Mouse (Mus musculus) induced T-regulatory cell, adult 2 months (primary cell): ENCODE results near the gene Kpnb1.
"Not testable (repeated sequence)": the region's sequence is repeated elsewhere in the genome, so short reads cannot be mapped to it uniquely, and the experiment has no call there.

Experiments
- DNase-seq: peaks from one replicate; pipeline ENCODE4 v3.0.0-alpha.2; 2012; ENCODE audit warnings: low read depth

Gene Kpnb1

DNA sequence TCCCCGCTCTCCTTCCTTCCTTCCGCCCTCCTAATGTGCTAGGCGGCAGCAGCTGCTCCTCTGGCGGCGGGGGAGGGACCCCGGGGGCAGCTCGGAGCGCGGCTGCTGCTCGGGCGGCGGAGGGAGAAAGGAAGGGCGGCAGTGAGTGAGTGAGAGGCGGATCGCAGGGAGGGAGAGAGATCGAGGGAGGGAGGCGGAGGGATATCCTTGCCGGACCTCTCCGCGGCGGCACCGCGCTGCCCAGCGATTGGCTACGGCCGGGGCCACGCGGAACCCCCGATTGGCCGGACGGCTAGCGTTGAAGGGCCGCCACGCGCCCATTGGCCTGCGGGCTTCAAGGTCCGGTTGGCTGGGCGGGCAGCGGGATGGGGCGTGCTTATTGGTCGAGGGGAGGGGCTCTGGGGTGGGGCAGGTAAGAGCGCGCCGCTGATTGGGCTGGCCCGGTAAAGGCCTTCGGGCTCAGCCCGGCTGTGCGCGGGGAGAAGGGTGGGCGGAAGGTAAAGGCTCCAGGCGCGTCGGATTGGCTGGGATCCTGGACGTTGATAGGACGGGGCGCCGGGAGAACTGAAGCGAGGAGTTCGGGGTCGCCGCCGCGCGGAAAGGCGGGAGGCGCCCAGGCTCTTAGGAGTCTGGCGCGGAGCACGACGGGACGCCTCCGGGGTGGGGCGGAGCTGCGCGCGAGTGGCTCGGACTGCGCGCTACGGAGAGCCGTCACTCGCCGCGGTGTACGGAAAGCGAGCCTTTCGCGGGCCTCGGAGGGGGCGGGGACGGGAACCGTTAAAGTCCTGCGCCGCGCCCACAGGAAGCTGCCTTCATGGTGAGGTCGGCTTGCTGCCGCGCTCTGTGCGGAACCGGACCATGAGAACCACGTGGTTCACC, at the start of gene Kpnb1:
Gene Kpnb1, minus strand, starts transcription at position 118 of the 879 bp plus-strand sequence.
- peak; percentile 98 for DNase-seq

DNA sequence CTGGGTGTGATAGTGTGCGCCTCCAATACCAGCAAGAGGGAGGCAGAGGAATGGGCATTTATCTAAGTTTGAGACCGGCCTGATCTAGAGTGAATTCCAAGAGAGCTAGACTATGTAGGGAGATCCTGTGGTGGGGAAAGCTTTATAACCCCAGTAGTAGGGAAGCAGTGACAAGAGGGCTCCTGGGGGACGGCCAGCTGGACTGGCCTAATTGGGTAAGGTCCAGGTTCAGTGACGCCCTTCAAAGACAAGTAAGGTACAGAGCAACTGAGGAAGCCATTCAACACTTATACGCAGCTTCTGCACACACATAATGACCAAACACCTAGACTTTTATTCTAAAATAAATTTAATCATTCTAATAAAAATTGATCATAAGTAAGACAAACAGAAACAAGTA, 44.8 kb upstream of the Kpnb1 start:
- DNase-seq, result no peak

DNA sequence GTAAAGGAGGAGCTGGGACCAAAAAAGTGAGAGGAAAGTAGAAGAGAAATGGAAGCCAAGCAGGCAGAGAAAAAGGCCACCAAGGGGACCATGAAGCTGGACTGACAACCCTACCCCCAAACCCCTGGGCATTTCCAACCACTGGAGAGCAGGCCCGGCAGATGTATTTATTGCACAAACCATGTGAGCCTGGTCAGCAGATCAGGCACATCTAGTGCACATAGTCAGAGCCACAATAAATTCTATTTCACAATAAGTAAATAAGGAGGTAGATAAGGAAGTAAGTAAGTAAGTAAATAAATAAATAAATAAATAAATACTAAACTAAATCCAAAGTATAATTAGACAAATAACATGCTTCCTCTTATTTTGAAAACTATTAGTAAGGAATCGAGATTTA, 41.7 kb upstream of the Kpnb1 start:
- no peak for DNase-seq

DNA sequence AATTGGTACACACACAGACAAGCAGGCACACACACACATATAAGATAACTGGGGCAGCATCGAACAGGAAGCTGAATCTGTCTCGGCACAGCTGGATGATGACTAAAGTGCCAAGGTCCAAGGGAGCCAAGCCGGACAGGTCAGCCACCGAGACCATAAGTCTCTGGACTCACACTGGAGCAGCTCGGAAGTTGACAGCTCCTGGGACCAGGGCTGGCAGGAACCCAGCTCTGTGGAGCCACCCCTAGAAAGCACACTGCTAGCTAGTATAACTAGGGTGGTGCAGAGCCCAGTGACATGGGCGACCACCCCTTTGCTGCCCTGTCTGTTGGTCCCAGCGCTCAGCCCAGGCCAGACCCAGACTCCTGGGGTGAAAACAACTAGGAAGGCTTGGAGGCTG, 41.3 kb upstream of the Kpnb1 start:
- DNase-seq, result no peak

DNA sequence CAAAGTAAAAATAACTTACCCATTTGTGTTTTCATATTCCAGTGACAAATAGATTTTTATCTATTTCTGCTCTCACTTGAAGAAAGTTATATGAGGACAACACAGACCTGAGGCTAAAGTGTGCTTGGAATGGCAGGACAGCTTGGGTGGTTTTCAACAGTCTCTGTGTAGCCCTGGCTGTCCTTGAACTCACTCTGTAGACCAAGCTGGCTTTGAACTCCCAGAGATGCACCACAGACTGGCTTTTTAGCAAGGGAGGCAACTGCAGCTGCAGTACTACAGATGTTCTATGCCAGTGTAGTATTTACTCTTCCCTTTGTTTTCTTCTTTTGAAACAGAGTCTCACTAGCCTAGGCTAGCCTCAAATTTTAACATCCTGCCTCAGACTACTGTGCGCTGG, 38.5 kb upstream of the Kpnb1 start:
- no peak for DNase-seq

DNA sequence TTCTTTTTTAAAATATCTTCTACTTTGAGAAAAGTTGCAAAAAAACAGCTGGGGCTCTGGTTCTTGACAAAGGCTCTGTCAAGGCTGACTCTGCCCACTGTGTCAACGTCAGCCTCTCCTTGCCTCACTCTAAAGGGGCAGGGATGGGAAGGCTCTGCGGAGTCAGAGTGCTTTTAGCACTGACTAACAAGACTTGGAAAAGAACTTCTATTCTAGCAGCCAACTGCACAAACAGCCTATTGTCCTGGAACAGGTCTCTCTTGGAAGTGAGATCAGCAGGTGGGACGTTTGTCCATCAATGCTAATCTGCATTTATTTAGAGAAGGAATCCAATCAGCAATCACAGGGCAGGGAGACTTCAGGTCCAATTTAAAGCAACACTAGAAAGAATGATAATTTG, 35.8 kb upstream of the Kpnb1 start:
- DNase-seq, result no peak

DNA sequence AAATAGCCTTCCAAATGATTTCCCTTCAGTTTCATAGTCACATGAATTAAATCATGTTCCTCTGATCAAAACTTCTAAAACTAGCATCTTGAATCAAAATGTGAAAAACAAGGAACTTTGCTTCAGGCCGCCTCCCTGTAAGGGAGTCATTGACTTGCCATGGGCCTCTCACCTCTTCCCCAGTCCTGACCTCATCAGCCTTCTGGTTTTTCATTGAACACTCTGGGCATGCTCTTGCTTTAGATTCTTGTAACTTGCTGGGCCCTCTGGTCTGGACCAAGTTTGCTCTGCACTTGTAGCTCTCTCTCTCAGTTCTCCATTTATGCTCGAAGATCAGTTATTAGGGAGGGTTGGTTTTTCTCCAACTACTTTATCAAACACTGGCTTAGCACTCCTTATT, 33.9 kb upstream of the Kpnb1 start:
- DNase-seq, result no peak

DNA sequence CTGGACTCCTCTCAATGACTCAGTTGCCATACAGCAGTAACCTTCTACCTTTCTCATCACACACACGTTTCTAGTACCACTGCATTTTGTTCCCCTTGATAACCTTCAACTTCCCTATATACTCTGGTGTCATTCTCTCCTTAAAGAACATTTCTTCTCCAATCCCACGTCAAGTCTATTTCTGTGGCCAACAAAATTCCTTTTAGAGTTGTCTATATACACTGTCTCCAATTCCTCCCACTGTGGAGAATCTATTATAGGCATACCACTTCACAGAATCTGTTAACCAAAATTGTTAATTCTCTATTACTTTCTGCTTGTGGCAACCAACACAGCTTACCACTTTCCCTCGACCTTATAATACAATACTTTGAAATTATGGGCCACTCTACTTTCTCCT, 32.5 kb upstream of the Kpnb1 start:
- no peak for DNase-seq

DNA sequence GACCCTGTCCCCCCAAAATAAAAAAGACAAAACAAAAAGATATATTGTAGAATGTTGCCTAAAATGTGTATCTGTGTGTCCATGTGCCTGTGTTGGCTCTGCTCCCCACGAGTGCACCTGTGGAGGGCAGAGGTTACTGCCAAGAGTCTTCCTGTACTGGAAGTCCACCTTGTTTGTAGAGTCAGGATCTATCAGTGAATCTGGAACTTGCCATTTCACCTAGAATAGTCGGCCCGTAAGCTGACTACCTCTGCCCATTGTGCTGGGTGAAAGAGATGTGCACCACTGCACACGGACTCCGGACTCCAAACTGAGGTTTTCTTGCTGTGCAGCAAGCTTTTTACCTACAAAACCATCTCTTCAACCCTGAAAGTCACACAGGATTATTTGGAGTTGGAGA, 26.7 kb upstream of the Kpnb1 start:
- no peak for DNase-seq

DNA sequence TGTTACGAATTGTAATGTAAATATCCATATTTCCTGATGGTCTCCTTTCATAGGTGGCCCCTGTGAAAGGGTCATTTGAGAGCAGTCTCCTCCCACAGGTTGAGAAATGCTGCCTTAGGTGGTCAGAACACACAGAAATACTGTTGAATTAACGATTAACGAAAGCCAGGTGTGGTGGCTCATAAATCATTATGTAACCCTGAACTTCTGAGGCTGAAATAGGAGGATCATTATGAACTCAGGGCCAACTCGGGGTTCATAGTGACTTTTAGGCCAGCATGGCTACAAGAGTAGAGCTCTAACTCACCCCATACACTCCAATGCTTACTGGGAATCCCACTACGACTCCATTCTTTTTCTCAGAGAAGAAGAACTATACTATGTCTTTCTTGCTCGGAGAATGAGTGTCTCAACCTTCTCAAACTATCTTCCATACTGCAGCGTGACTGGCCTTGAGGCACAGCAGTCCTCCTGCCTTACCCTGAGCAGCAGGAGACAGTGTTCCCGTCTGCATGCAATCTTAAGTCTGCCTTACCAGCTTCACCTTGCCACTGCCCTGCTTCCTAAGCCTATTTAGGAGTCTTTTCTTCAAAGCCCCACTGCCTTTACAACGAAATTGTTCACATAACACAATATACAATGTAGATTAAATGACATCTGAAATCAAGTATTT, 23.2 kb upstream of the Kpnb1 start:
- no peak for DNase-seq

DNA sequence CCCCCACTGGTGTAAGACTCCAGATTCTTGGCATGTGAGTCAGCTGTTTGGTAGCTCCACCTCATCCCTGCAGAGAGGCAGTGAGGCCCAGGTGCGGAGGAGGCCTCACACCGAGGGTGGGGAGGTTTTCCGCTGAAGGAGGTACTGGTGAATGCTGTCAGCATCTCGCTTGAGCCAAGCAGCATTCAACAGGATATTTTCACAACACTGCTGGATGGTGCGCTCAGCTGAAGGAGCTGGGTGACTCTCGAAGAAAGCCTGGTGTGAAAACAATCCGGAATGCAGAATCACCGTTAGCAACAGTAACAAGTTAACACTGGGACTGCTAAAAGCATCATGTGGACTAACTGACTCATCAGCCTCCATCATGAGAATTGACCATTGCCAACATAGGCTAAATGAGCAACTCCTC, 19.3 kb upstream of the Kpnb1 start:
- DNase-seq, result no peak

DNA sequence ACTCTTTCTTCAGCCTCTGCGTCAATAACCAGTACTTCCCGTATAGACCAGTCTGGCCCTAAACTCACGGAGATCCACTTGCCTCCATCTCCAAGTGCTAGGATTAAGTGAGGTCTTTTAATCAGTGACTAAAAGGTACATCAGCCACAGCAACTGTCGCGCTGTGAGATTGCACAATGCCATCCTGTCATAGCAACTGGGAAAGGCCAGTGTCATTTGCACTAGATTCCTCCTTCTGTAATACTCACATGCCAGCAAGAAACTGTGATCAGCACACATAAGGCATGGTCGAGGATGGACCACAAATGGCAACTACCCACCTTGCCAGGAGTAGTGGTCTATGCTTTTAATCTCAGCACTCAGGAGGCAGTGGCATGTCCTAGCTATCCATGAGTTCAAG, 11.8 kb upstream of the Kpnb1 start:
- DNase-seq, result no peak

DNA sequence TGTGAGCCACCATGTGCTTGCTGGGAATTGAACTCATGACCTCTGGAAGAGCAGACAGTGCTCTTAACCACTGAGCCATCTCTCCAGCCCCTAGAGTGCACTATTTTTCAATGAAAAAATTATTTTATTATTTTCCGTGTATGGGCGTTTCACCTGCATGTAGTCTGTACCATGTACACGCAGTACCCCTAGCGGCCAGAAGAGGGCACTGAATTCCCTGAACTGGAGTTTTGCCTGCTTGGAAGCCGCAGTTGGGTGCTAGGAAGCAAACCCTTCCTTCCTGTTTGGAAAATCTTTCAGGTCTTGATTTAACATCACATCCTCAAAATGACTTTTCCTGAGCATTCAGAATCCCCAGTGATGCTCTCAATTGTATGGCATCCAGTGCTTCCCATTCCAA, 10.9 kb upstream of the Kpnb1 start:
- DNase-seq, result peak; percentile 82

DNA sequence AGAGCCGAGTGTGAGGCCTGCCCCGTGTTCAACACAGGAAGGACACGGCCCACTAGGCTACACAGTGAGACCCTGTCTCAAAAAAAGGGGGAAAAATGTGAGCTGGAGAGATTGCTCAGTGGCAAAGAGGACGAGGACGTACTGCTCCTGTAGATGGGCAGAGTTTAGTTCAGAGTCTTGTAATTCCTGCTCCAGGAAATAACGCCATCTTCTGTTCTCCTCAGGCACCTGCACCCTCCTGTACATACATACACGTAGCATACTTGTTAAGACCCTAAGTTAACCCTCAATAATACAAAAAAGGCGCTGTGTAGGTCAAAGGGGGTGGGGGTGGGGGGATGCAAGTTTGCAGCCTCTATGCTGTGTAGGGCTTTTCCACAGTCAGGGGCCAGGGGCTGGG, 9.3 kb upstream of the Kpnb1 start:
- DNase-seq, result no peak

DNA sequence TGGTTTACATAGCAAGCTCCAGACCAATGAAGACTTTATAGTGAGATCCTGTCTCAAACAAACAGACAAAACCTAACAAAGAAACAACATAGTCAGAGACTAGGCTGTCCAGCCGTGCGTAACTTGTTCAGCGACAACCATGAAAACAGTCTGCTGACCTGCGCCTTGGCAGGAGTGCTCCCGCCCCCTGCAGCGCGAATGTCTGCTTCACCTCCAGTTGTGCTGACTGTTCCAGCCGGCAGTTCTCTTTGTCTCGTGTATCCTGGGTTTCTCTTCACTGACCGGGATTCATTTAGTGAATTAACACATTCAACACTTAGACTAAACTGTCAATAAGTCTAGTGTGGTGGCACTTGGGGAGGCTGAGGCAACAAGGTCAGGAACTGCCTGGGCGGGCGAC, 8.9 kb upstream of the Kpnb1 start:
- DNase-seq, result no peak

DNA sequence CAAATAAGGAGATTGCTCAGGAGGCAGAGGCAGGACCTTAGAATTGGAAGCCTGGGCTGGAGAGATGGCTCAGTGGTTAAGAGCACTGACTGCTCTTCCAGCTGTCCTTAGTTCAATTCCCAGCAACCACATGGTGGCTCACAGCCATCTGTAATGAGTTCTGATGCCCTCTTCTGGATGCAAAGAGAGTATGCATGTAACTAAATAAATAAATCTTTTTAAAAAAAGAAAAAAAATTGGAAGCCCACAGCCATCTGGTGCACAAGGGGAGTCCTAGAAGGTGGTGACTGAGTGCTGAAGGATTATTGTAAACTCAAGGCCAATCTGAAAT, 4.9 kb upstream of the Kpnb1 start:
- DNase-seq, result peak; percentile 28

DNA sequence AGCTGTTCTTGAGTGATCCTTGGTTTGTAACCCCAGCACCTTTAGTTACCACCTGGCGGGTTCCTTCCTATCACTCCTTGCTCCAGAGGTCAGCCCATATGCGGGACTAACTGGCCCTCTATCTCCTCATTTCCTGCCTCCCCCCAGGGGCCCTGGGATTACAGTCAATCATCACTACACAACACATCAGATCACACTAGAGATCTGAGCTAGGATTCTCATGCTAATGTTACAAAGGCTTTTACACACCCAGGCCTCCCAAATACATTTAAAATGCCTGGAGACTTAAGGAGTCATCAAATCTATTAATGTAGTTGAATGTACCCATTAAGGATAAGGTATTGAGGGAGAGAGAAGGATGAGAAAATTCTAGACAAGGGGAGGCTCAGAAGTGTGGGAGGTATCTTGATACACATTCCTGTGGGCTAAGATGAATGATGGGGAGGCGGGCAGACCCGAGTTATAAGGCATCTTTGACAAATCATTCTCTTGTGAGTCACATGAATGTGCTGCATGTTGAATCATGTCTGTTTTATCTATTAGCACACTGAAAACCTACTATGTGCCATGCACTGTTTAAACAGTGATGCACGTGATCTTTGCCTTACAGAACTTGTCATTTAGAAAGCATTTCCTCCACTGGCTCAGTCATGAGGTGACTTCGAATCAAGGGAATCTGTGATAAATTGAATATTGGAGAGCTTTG, 4.4 kb upstream of the Kpnb1 start:
- no peak for DNase-seq

DNA sequence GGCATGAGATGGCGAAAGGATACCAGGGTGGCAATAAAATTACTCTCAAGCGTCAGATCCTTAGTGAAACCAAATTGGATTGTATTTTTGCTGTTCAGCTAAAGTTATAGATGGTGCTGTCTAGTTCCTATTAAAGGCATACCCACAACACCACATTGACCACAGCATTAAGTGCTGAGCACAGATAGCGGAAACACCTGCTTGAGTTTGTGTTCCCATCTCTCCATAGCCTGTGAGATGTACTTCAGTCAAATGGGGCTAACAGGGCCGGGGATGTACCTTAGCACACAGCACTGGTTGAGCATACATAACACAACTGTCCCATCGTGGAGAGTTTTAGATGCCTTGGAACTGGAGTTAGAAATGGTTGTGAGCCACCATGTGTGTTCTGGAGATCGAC, 3.3 kb upstream of the Kpnb1 start:
- no peak for DNase-seq

DNA sequence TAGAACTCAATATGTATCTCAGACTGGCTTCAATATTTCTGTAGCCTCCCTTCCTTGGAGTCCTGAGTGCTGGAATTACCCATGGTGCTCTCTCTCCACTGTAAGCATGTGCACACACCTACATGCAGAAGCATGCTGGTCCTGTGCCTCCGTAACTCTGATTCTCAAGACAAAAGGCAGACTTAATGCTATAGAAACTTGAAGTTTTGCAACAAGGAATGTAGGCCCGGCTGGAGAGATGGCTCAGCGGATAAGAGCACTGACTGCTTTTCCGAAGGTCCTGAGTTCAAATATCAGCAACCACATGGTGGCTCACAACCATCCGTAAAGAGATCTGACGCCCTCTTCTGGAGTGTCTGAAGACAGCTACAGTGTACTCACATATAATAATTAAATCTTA, 2.0 kb upstream of the Kpnb1 start:
- not testable (repeated sequence) for DNase-seq

DNA sequence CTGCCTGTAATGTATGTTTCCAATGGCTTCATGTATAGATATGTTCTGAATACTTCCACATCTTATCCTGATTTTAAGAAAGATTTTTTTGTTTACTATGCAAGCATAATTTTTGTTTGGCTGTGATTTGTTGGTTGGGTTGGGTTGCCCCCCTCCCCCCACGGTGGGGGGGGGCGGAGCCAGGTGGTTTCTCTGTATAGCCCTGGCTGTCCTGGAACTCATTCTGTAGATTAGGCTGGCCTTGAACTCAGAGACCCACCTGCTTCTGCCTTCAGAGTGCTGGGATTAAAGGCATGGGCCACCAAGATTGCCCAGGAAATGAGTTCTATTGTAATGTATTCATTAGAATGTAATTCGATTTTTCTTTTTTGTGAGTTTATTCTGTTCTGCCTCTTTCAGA, 1.6 kb upstream of the Kpnb1 start:
- peak; percentile 43 for DNase-seq

DNA sequence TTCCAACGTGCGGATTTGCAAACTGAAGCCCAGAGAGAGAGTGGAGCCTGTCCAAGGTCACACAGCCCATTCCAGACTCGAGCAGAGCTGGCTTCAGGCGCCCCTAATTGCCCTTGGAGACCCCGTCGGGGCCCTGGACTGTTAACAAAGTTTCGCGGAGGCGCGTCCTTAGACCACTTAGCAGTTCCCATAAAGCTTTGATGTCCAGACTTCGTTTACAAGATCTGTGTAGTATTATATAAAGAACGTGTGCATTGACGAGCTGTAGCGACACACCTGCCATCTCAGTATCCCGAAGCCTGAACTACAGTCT, 918 bp upstream of the Kpnb1 start:
- DNase-seq, result no peak

DNA sequence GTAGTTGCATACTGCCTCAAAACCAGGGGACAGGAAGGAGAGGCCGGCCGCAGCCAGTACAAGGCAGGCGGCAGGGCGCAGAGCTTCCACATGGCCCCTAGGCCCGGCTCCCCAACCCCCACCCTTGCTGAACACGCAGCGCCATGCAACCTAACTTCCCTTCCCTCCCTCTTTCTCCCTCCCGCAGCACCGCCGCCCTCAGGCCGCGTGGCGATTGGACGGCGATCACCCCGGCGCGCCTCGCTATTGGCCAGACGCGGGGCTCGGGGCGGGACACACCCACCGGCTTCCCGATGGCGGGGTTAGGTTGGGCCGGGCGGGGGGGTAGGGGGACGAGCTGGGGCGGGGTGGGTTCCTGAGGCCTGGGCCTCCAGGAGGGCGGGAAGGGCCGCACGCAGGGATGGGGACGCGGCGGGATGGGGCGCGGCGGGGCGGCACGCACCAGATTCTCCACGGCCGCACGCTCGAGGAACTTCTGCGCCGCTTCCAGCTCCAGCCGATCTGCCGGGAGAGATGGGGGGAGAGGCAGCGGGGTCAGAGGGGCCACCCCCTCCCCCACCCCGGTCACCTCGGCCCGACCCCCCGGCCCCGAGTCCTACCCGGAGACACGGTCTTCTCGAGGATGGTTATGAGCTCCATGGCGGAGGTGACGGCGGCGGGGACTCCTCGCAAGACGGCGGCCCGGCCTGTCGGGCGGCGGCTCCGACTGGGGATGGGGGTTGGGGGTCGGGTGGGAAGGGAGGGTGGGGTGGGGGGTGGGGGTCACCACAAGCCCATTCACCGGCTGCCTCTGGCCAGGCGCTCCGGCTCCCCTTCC, 526 bp downstream of the Kpnb1 start:
- peak; percentile 95 for DNase-seq
